Mouse (Mus musculus) CD4-positive, CD25-positive, alpha-beta regulatory T cell, adult 9 weeks (primary cell): Measurements from ENCODE around the gene Lrrc4. TPM values are rescaled to one million over a fixed set of nuclear protein-coding genes. Genes with fewer than 3 reads are reported as not detected.

ENCODE experiments used
- polyA plus RNA-seq: library from polyadenylated mRNA; unstranded; fragments of 100-300 nt; shearing (Covaris generic); gene quantifications from one replicate; pipeline ENCODE4 v1.2.1, GENCODE M21; 2017

The Lrrc4 gene
- polyA plus RNA-seq: not detected

DNA sequence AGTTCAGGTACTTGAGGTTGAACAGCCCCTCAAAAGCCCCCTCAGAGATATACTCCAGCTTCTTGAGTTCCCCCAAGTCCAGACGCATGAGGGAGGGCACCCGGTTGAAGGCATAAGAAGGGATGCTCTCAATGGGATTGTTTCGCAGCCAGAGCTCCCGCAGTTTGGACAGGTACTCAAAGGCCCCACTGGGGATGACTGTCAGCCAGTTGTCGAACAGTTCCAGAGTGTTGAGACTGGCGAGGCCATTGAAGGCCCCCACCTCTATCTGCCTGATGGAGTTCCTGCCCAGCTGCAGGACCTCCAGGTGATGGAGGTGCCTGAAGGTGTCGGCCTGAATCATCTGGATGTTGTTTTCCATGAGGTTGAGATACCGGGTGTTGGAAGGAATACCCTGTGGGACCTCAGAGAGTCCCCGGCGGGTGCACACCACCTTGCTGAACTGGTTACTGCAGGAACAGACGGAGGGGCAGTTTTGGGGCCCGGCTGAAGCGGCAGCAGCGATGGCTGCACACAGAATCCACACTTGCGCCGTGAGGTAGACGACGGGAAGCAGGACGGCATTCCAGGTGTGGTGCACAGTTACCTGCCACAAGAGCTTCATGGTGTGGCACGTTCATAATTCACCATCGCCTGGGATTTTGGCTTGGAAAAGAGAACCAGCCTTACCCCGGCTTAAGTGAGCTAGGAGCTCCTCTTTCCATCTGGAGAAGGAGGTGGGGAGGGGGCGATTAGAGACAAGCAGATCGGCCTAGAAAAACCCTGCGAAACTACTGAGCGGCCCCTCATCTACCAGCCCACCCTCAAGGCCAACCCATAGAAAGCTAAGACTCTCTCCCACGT lies at the start of gene Lrrc4:
Lrrc4 (minus strand) TSS at position 737 of the 843 bp plus-strand sequence.

Other genes with a start within 250 kb of the Lrrc4 start
- gene Lep, start 228.5 kb upstream of the Lrrc4 start, polyA plus RNA-seq: not detected